Mouse (Mus musculus) kidney, adult 2 months (tissue): ENCODE measurements around the gene Hcls1.

Source experiments
- CTCF ChIP-seq: fragments of 200-500 bp; conservative IDR thresholded peaks from 2 replicates; pipeline ENCODE4 v1.5.1; 2011; ENCODE audit warnings: low read depth, mild to moderate bottlenecking, control low read depth, low read length, moderate library complexity, mixed read lengths; ENCODE audit not compliant: insufficient read depth, insufficient read length
- POLR2A ChIP-seq: fragments of 200-500 bp; IDR thresholded peaks from one replicate; pipeline ENCODE4 v1.6.1; 2011; ENCODE audit warnings: low read depth, low read length, control low read depth

GRCm38 (mm10) chr16:36989999-36990625 is 55.3 kb downstream of the Hcls1 start, which contains the start of gene Fbxo40:
- TF ChIP-seq CTCF: no peak
- TF ChIP-seq POLR2A: no peak
